Mouse (Mus musculus) CH12.LX (cell line): Measurements from ENCODE around the gene Suv39h1.
"Not testable (repeated sequence)": the region's sequence is repeated elsewhere in the genome, so short reads cannot be mapped to it uniquely, and the experiment has no call there.

Source experiments
- CTCF ChIP-seq, 2 experiments: IDR thresholded peaks in 1 of 2; conservative IDR thresholded peaks in 1 of 2; 2 replicates each; pipeline ENCODE4 v1.5.1; 2011 to 2012; ENCODE audit warnings: low read depth in 2 of 2, low read length in 2 of 2, improper control_type of control experiment in 1 of 2, inconsistent platforms in 1 of 2, mild to moderate bottlenecking in 1 of 2, moderate library complexity in 1 of 2
- ELF1 ChIP-seq: IDR thresholded peaks from 2 replicates; pipeline ENCODE4 v1.6.1; 2014; ENCODE audit warnings: low read depth, mild to moderate bottlenecking, inconsistent platforms, low read length, improper control_type of control experiment
- EP300 ChIP-seq: IDR thresholded peaks from 2 replicates; pipeline ENCODE4 v1.6.1; 2011; ENCODE audit warnings: low read length, improper control_type of control experiment
- ETS1 ChIP-seq: conservative IDR thresholded peaks from 2 replicates; pipeline ENCODE4 v1.6.1; 2012; ENCODE audit warnings: low read depth, mild to moderate bottlenecking, inconsistent platforms, low read length, improper control_type of control experiment, moderate library complexity
- JUN ChIP-seq: IDR thresholded peaks from 2 replicates; pipeline ENCODE4 v1.6.1; 2011; ENCODE audit warnings: low read depth, mild to moderate bottlenecking, low read length, improper control_type of control experiment, moderate library complexity; ENCODE audit not compliant: insufficient read depth
- MAX ChIP-seq: IDR thresholded peaks from 2 replicates; pipeline ENCODE4 v1.6.1; 2011; ENCODE audit warnings: low read length, improper control_type of control experiment
- MEF2A ChIP-seq: IDR thresholded peaks from 2 replicates; pipeline ENCODE4 v1.6.1; 2014; ENCODE audit warnings: low read depth, mild to moderate bottlenecking, inconsistent platforms, low read length, improper control_type of control experiment, borderline replicate concordance
- MYC ChIP-seq: IDR thresholded peaks from 2 replicates; pipeline ENCODE4 v1.6.1; 2011; ENCODE audit warnings: low read depth, mild to moderate bottlenecking, improper control_type of control experiment, low read length
- NELFE ChIP-seq: IDR thresholded peaks from 2 replicates; pipeline ENCODE4 v1.6.1; 2011; ENCODE audit warnings: low read depth, low read length, improper control_type of control experiment
- POLR2A ChIP-seq: IDR thresholded peaks from 2 replicates; pipeline ENCODE4 v1.6.1; 2011; ENCODE audit warnings: low read depth, mild to moderate bottlenecking, improper control_type of control experiment, low read length
- SIN3A ChIP-seq: IDR thresholded peaks from 2 replicates; pipeline ENCODE4 v1.6.1; 2012; ENCODE audit warnings: low read length, improper control_type of control experiment, inconsistent platforms
- USF2 ChIP-seq: conservative IDR thresholded peaks from 2 replicates; pipeline ENCODE4 v1.6.1; 2011; ENCODE audit warnings: low read depth, low read length, improper control_type of control experiment
- ZKSCAN1 ChIP-seq: IDR thresholded peaks from 2 replicates; pipeline ENCODE4 v1.6.1; 2012; ENCODE audit warnings: low read depth, inconsistent platforms, low read length, improper control_type of control experiment, borderline replicate concordance

GRCm38 (mm10) chrX:8090954-8091347 is 16.4 kb upstream of the Suv39h1 start:
- not testable (repeated sequence) for TF ChIP-seq JUN; NELFE; POLR2A; USF2; CTCF (conservative IDR thresholded peaks at IDR 0.05 in 1 of 2, IDR thresholded peaks at IDR 0.05 in 1 of 2; ENCODE audit: low read depth in 2 of 2, low read length in 2 of 2); MYC; ETS1; ZKSCAN1; SIN3A; ELF1; EP300; MEF2A; MAX
